Mouse (Mus musculus): ENCODE results near the gene Phrf1. TPM values are rescaled to one million over a fixed set of nuclear protein-coding genes. Genes with fewer than 3 reads are reported as not detected.
A peak's percentile ranks its signal among the peaks of the same experiment; 100 is the strongest.

Gene Phrf1
- polyA plus RNA-seq, 1 experiment from 2014 or later = 71.7 TPM

GRCm38 (mm10) chr7:141304537-141304936 lies 76.0 kb downstream of the Phrf1 start:
- Histone ChIP-seq H3K4me2 (no peak overlapping the region), H3K27me3 (no peaks in the 10 kb centered on the region), H3K9ac (no peak overlapping the region), H3K9me3 (no peaks in the 10 kb centered on the region), H3K27ac (replicated peaks) (no peak overlapping the region), H3K4me1 (replicated peaks) (no peaks in the 10 kb centered on the region), H3K36me3 (peaks cover 93% of the 10 kb centered on the region), H3K4me3 (no peak overlapping the region)
- no peak for ATAC-seq (ENCODE audit: low FRiP score, low read depth)
- WGBS = 94% methylated on average over 4 of the region's 4 CpGs

MicroRNA genes within 50 kb of the gene (microRNA counts, 519-probe panel; counts per million panel counts)
- 3,082 counts per million, percentile 60 among the panel's probes with 10 or more counts for microRNA mmu-miR-210

Small RNA genes lying within 50 kb of the gene (microRNA-seq; reads per million reads assigned to microRNA genes)
- 265 reads per million, percentile 64 among the genes with 10 or more reads in this experiment for gene Mir210

Other genes starting within 250 kb of the Phrf1 start
- gene Ifitm3, start 218.0 kb upstream of the Phrf1 start, polyA plus RNA-seq (2015; fragmentation: Nextera tagmentation; extraction: Ambion mirVana) = 36.8 and 54.6 TPM in 2 replicates
- 0.79 and 1.7 TPM in 2 replicates for gene Ifitm6, start 210.9 kb upstream of the Phrf1 start, polyA plus RNA-seq (2015; fragmentation: Nextera tagmentation; extraction: Ambion mirVana)
- not detected in 2 replicates for gene Gm17387, start 199.7 kb upstream of the Phrf1 start, polyA plus RNA-seq (2015; fragmentation: Nextera tagmentation; extraction: Ambion mirVana)
- gene B4galnt4, start 167.7 kb upstream of the Phrf1 start, polyA plus RNA-seq (2015; fragmentation: Nextera tagmentation; extraction: Ambion mirVana) = 45.6 and 57.3 TPM in 2 replicates
- gene Pkp3, start 150.6 kb upstream of the Phrf1 start, polyA plus RNA-seq (2015; fragmentation: Nextera tagmentation; extraction: Ambion mirVana) = 0.25 and 0.29 TPM in 2 replicates
- gene Sigirr, start 128.2 kb upstream of the Phrf1 start, polyA plus RNA-seq (2015; fragmentation: Nextera tagmentation; extraction: Ambion mirVana) = 3.2 and 3.3 TPM in 2 replicates
- 0.41 and 0.47 TPM in 2 replicates for gene Ano9, start 111.0 kb upstream of the Phrf1 start, polyA plus RNA-seq (2015; fragmentation: Nextera tagmentation; extraction: Ambion mirVana)
- gene Ptdss2, start 106.4 kb upstream of the Phrf1 start, polyA plus RNA-seq (2015; fragmentation: Nextera tagmentation; extraction: Ambion mirVana) = 80.2 and 97.6 TPM in 2 replicates
- gene Rnh1, start 55.9 kb upstream of the Phrf1 start, polyA plus RNA-seq (2015; fragmentation: Nextera tagmentation; extraction: Ambion mirVana) = 49.5 and 53.2 TPM in 2 replicates
- 182 and 186 TPM in 2 replicates for gene Hras, start 34.8 kb upstream of the Phrf1 start, polyA plus RNA-seq (2015; fragmentation: Nextera tagmentation; extraction: Ambion mirVana)
- gene Lrrc56, start 34.6 kb upstream of the Phrf1 start, polyA plus RNA-seq (2015; fragmentation: Nextera tagmentation; extraction: Ambion mirVana) = 8.8 and 11.2 TPM in 2 replicates
- 0.68 and 0.70 TPM in 2 replicates for gene Lmntd2, start 14.7 kb upstream of the Phrf1 start, polyA plus RNA-seq (2015; fragmentation: Nextera tagmentation; extraction: Ambion mirVana)
- 24.5 and 25.7 TPM in 2 replicates for gene Rassf7, start 12.9 kb upstream of the Phrf1 start, polyA plus RNA-seq (2015; fragmentation: Nextera tagmentation; extraction: Ambion mirVana)
- gene Irf7, start 37.7 kb downstream of the Phrf1 start, polyA plus RNA-seq (2015; fragmentation: Nextera tagmentation; extraction: Ambion mirVana) = 1.5 and 6.1 TPM in 2 replicates
- gene Cdhr5, start 48.0 kb downstream of the Phrf1 start, polyA plus RNA-seq (2015; fragmentation: Nextera tagmentation; extraction: Ambion mirVana) = not detected in 2 replicates
- 2.8 and 4.1 TPM in 2 replicates for gene Sct, start 50.3 kb downstream of the Phrf1 start, polyA plus RNA-seq (2015; fragmentation: Nextera tagmentation; extraction: Ambion mirVana)
- 0.64 and 0.90 TPM in 2 replicates for gene Drd4, start 63.2 kb downstream of the Phrf1 start, polyA plus RNA-seq (2015; fragmentation: Nextera tagmentation; extraction: Ambion mirVana)
- 169 and 205 TPM in 2 replicates for gene Deaf1, start 98.9 kb downstream of the Phrf1 start, polyA plus RNA-seq (2015; fragmentation: Nextera tagmentation; extraction: Ambion mirVana)
- 54.7 and 58.8 TPM in 2 replicates for gene Tmem80, start 99.0 kb downstream of the Phrf1 start, polyA plus RNA-seq (2015; fragmentation: Nextera tagmentation; extraction: Ambion mirVana)
- gene Eps8l2, start 110.1 kb downstream of the Phrf1 start, polyA plus RNA-seq (2015; fragmentation: Nextera tagmentation; extraction: Ambion mirVana) = 1.00 and 1.2 TPM in 2 replicates
- gene Taldo1, start 163.4 kb downstream of the Phrf1 start, polyA plus RNA-seq (2015; fragmentation: Nextera tagmentation; extraction: Ambion mirVana) = 286 and 298 TPM in 2 replicates
- gene Gatd1, start 185.4 kb downstream of the Phrf1 start, polyA plus RNA-seq (2015; fragmentation: Nextera tagmentation; extraction: Ambion mirVana) = 52.5 and 53.3 TPM in 2 replicates
- gene Cend1, start 200.7 kb downstream of the Phrf1 start, polyA plus RNA-seq (2015; fragmentation: Nextera tagmentation; extraction: Ambion mirVana) = 153 and 184 TPM in 2 replicates
- 94.0 and 107 TPM in 2 replicates for gene Slc25a22, start 209.1 kb downstream of the Phrf1 start, polyA plus RNA-seq (2015; fragmentation: Nextera tagmentation; extraction: Ambion mirVana)
- 3.9 and 4.5 TPM in 2 replicates for gene Pidd1, start 215.2 kb downstream of the Phrf1 start, polyA plus RNA-seq (2015; fragmentation: Nextera tagmentation; extraction: Ambion mirVana)
- 674 and 754 TPM in 2 replicates for gene Rplp2, start 218.6 kb downstream of the Phrf1 start, polyA plus RNA-seq (2015; fragmentation: Nextera tagmentation; extraction: Ambion mirVana)
- gene Pnpla2, start 226.4 kb downstream of the Phrf1 start, polyA plus RNA-seq (2015; fragmentation: Nextera tagmentation; extraction: Ambion mirVana) = 19.7 and 19.8 TPM in 2 replicates
- 7.1 and 9.5 TPM in 2 replicates for gene Cracr2b, start 232.3 kb downstream of the Phrf1 start, polyA plus RNA-seq (2015; fragmentation: Nextera tagmentation; extraction: Ambion mirVana)
- gene Cd151, start 238.6 kb downstream of the Phrf1 start, polyA plus RNA-seq (2015; fragmentation: Nextera tagmentation; extraction: Ambion mirVana) = 20.6 and 20.7 TPM in 2 replicates
- gene Polr2l, start 246.3 kb downstream of the Phrf1 start, polyA plus RNA-seq (2015; fragmentation: Nextera tagmentation; extraction: Ambion mirVana) = 85.9 and 86.2 TPM in 2 replicates
- gene Tspan4, start 246.5 kb downstream of the Phrf1 start, polyA plus RNA-seq (2015; fragmentation: Nextera tagmentation; extraction: Ambion mirVana) = 63.2 and 66.7 TPM in 2 replicates